Mouse (Mus musculus): ENCODE measurements around the gene Preb. TPM values are rescaled to one million over a fixed set of nuclear protein-coding genes. Genes with fewer than 3 reads are reported as not detected.

Preb gene
- polyA plus RNA-seq, 1 experiment from 2014 or later, result 103 TPM

- peak; percentile 77 for ATAC-seq (replicated peaks; ENCODE audit: low FRiP score, low read depth)
- no peaks in the 10 kb centered on the region for H3K27me3 ChIP-seq (ENCODE audit: insufficient read depth, low read length)
- peak overlapping the region; percentile 53; the same call in 1 of the 2 replicates for H3K4me3 ChIP-seq (replicated peaks; ENCODE audit: low read depth, low read length)
- WGBS, result 3% methylated on average over 7 of the region's 7 CpGs
- H3K4me1 ChIP-seq (replicated peaks; ENCODE audit: insufficient read depth, low read length), result peaks cover 29% of the 10 kb centered on the region
- DNase-seq (ENCODE audit: low spot score), result peak; percentile 99
- TF ChIP-seq CTCF (IDR thresholded peaks at IDR 0.05; ENCODE audit: low read depth), result peak; percentile 82
- no peaks in the 10 kb centered on the region for H3K9me3 ChIP-seq (replicated peaks; ENCODE audit: low read length)
- H3K4me2 ChIP-seq (ENCODE audit: low read length), result peak overlapping the region; percentile 68
- peaks cover 21% of the 10 kb centered on the region; the same call in 1 of the 2 replicates for H3K36me3 ChIP-seq (ENCODE audit: insufficient read depth, low read length)
- no peak overlapping the region for H3K9ac ChIP-seq (ENCODE audit: low read depth, low read length)
- H3K27ac ChIP-seq, result peak overlapping the region; percentile 76
Measured at GRCm38 (mm10) chr5:30915974-30916433, 44.2 kb downstream of the Preb start.

- Histone ChIP-seq H3K4me3 (replicated peaks; ENCODE audit: low read depth, low read length) (peak overlapping the region; percentile 53), H3K36me3 (ENCODE audit: insufficient read depth, low read length) (peaks cover 21% of the 10 kb centered on the region; the same call in 1 of the 2 replicates), H3K27me3 (ENCODE audit: insufficient read depth, low read length) (no peaks in the 10 kb centered on the region), H3K9ac (ENCODE audit: low read depth, low read length) (peak overlapping the region; percentile 46), H3K27ac (peak overlapping the region; percentile 76), H3K4me2 (ENCODE audit: low read length) (peak overlapping the region; percentile 68), H3K4me1 (replicated peaks; ENCODE audit: insufficient read depth, low read length) (peaks cover 28% of the 10 kb centered on the region), H3K9me3 (replicated peaks; ENCODE audit: low read length) (no peaks in the 10 kb centered on the region)
- no peak for DNase-seq (ENCODE audit: low spot score)
- peak; percentile 9; the same call in 1 of the 2 replicates for ATAC-seq (replicated peaks; ENCODE audit: low FRiP score, low read depth)
- TF ChIP-seq CTCF (IDR thresholded peaks at IDR 0.05; ENCODE audit: low read depth), result no peak
- WGBS, result 32% methylated on average over 9 of the region's 9 CpGs
Measured at GRCm38 (mm10) chr5:30915456-30915855, 44.7 kb downstream of the Preb start.

- ATAC-seq (replicated peaks; ENCODE audit: low FRiP score, low read depth), result no peak
- no peak for TF ChIP-seq CTCF (IDR thresholded peaks at IDR 0.05; ENCODE audit: low read depth)
- H3K4me3 ChIP-seq (replicated peaks; ENCODE audit: low read depth, low read length), result peak overlapping the region; percentile 53
- no peak for DNase-seq (ENCODE audit: low spot score)
- peak overlapping the region; percentile 68 for H3K4me2 ChIP-seq (ENCODE audit: low read length)
- peaks cover 28% of the 10 kb centered on the region for H3K4me1 ChIP-seq (replicated peaks; ENCODE audit: insufficient read depth, low read length)
- no peaks in the 10 kb centered on the region for H3K9me3 ChIP-seq (replicated peaks; ENCODE audit: low read length)
- H3K9ac ChIP-seq (ENCODE audit: low read depth, low read length), result peak overlapping the region; percentile 68
- peak overlapping the region; percentile 93; the same call in 1 of the 2 replicates for H3K27ac ChIP-seq
- H3K27me3 ChIP-seq (ENCODE audit: insufficient read depth, low read length), result no peaks in the 10 kb centered on the region
- peaks cover 21% of the 10 kb centered on the region; the same call in 1 of the 2 replicates for H3K36me3 ChIP-seq (ENCODE audit: insufficient read depth, low read length)
- WGBS, result 28% methylated on average over 6 of the region's 6 CpGs
Measured at GRCm38 (mm10) chr5:30914849-30915248, 45.3 kb downstream of the Preb start.

- H3K4me3 ChIP-seq (replicated peaks; ENCODE audit: low read depth, low read length), result peak overlapping the region; percentile 53
- no peaks in the 10 kb centered on the region for H3K9me3 ChIP-seq (replicated peaks; ENCODE audit: low read length)
- TF ChIP-seq CTCF (IDR thresholded peaks at IDR 0.05; ENCODE audit: low read depth), result no peak
- DNase-seq (ENCODE audit: low spot score) (no peak), ATAC-seq (replicated peaks; ENCODE audit: low FRiP score, low read depth) (no peak)
- peak overlapping the region; percentile 68 for H3K4me2 ChIP-seq (ENCODE audit: low read length)
- peak overlapping the region; percentile 93 for H3K27ac ChIP-seq
- peaks cover 28% of the 10 kb centered on the region for H3K4me1 ChIP-seq (replicated peaks; ENCODE audit: insufficient read depth, low read length)
- H3K36me3 ChIP-seq (ENCODE audit: insufficient read depth, low read length), result peaks cover 21% of the 10 kb centered on the region; the same call in 1 of the 2 replicates
- WGBS, result 32% methylated on average over 7 of the region's 7 CpGs
- H3K27me3 ChIP-seq (ENCODE audit: insufficient read depth, low read length), result no peaks in the 10 kb centered on the region
- peak overlapping the region; percentile 68 for H3K9ac ChIP-seq (ENCODE audit: low read depth, low read length)
Measured at GRCm38 (mm10) chr5:30914101-30914635, 46.0 kb downstream of the Preb start.

GRCm38 (mm10) chr5:30913060-30913841, 46.9 kb downstream of the Preb start, which contains the start of gene Emilin1:
Gene Emilin1 (plus strand): TSS chr5:30913402.
- 15% methylated on average over 13 of the region's 13 CpGs for WGBS
- H3K27me3 ChIP-seq (ENCODE audit: insufficient read depth, low read length), result no peaks in the 10 kb centered on the region
- peaks cover 13% of the 10 kb centered on the region; the same call in 1 of the 2 replicates for H3K36me3 ChIP-seq (ENCODE audit: insufficient read depth, low read length)

GRCm38 (mm10) chr5:30912156-30912555, 48.0 kb downstream of the Preb start:
- Histone ChIP-seq H3K9me3 (replicated peaks; ENCODE audit: low read length) (no peaks in the 10 kb centered on the region), H3K27me3 (ENCODE audit: insufficient read depth, low read length) (no peaks in the 10 kb centered on the region), H3K9ac (ENCODE audit: low read depth, low read length) (0 out of 2 replicates have a peak overlapping the region, but pooled peaks have one; percentile 27), H3K4me2 (ENCODE audit: low read length) (no peak overlapping the region), H3K4me3 (replicated peaks; ENCODE audit: low read depth, low read length) (no peak overlapping the region), H3K4me1 (replicated peaks; ENCODE audit: insufficient read depth, low read length) (peaks cover 36% of the 10 kb centered on the region), H3K36me3 (ENCODE audit: insufficient read depth, low read length) (0 out of 2 replicates have a peak, but pooled peaks cover 3% of the 10 kb centered on the region), H3K27ac (peak overlapping the region; percentile 93)
- WGBS, result 61% methylated on average over 5 of the region's 5 CpGs
- DNase-seq (ENCODE audit: low spot score) (peak; percentile 22), ATAC-seq (replicated peaks; ENCODE audit: low FRiP score, low read depth) (no peak)
- no peak for TF ChIP-seq CTCF (IDR thresholded peaks at IDR 0.05; ENCODE audit: low read depth)

More at GRCm38 (mm10) chr5:30913060-30913841, 46.9 kb downstream of the Preb start, which contains the start of gene Emilin1:
- Histone ChIP-seq H3K9ac (ENCODE audit: low read depth, low read length) (peak within 1 kb of the TSS; percentile 68), H3K27ac (peak within 1 kb of the TSS; percentile 93), H3K4me2 (ENCODE audit: low read length) (peak within 1 kb of the TSS; percentile 68), H3K9me3 (replicated peaks; ENCODE audit: low read length) (no peaks in the 10 kb centered on the region), H3K4me3 (replicated peaks; ENCODE audit: low read depth, low read length) (peak within 1 kb of the TSS; percentile 53), H3K4me1 (replicated peaks; ENCODE audit: insufficient read depth, low read length) (peaks cover 34% of the 10 kb centered on the region)
- peak; percentile 96 for DNase-seq (ENCODE audit: low spot score)
- ATAC-seq (replicated peaks; ENCODE audit: low FRiP score, low read depth), result peak; percentile 76
- TF ChIP-seq CTCF (IDR thresholded peaks at IDR 0.05; ENCODE audit: low read depth), result peak; percentile 27; the same call in 1 of the 2 replicates
